Mouse (Mus musculus) intestine, embryonic 16.5 days (tissue): ENCODE data around the gene Fgd6. TPM values are rescaled to one million over a fixed set of nuclear protein-coding genes. Genes with fewer than 3 reads are reported as not detected.

ENCODE experiments used
- ATAC-seq: fragments of 200-750 bp; cut with Nextera tagmentation; 2 replicates; pipeline ENCODE4 v1.8.0; 2017; ENCODE audit warnings: moderate TSS enrichment, moderate library complexity
- H3K27ac ChIP-seq: fragments of 300-500 bp; sonication (generic); 2 replicates; pipeline ENCODE4 v1.5.1; 2014; ENCODE audit warnings: mild to moderate bottlenecking, low read length
- H3K27me3 ChIP-seq: fragments of 300-500 bp; sonication (generic); replicated peaks from 2 replicates; pipeline ENCODE4 v1.6.1; 2014; ENCODE audit warnings: low read length, control low read depth, mixed read lengths; ENCODE audit not compliant: control insufficient read depth, insufficient read depth
- H3K36me3 ChIP-seq: fragments of 300-500 bp; sonication (generic); 2 replicates; pipeline ENCODE4 v1.6.1; 2014; ENCODE audit warnings: low read length, control low read depth; ENCODE audit not compliant: control insufficient read depth, insufficient read depth
- H3K4me1 ChIP-seq: fragments of 300-500 bp; sonication (generic); 2 replicates; pipeline ENCODE4 v1.6.1; 2014; ENCODE audit warnings: low read length, control low read depth, mixed read lengths; ENCODE audit not compliant: control insufficient read depth, insufficient read depth
- H3K4me2 ChIP-seq: fragments of 300-500 bp; sonication (generic); 2 replicates; pipeline ENCODE4 v1.6.1; 2014; ENCODE audit warnings: low read depth, low read length, control low read depth
- H3K4me3 ChIP-seq: fragments of 300-500 bp; sonication (generic); 2 replicates; pipeline ENCODE4 v1.5.1; 2014; ENCODE audit warnings: mild to moderate bottlenecking, low read length
- H3K9ac ChIP-seq: fragments of 300-500 bp; sonication (generic); 2 replicates; pipeline ENCODE4 v1.6.1; 2014; ENCODE audit warnings: low read depth, low read length
- H3K9me3 ChIP-seq: fragments of 300-500 bp; sonication (generic); 2 replicates; pipeline ENCODE4 v1.6.1; 2016; ENCODE audit warnings: low read length, control low read depth; ENCODE audit not compliant: control insufficient read depth
- WGBS: fragments of 180-500 bp; shearing (Covaris S2); extraction: QIAGEN DNeasy Blood & Tissue Kit; methylation state at CpG from one replicate; pipeline ENCODE4 v1.1.7; 2014; 5-methylcytosine and 5-hydroxymethylcytosine counted together
- polyA plus RNA-seq: library from polyadenylated mRNA; unstranded; fragments of >200 nt; fragmentation: Nextera tagmentation; extraction: Ambion mirVana; gene quantifications from 2 replicates; pipeline ENCODE4 v1.2.1, GENCODE M21; 2015

Fgd6 gene
- polyA plus RNA-seq, 1 experiment from 2014 or later, result 2.7 TPM

- Histone ChIP-seq H3K27me3 (no peaks in the 10 kb centered on the region), H3K9ac (no peak overlapping the region), H3K4me3 (no peak overlapping the region), H3K4me1 (peaks cover 10% of the 10 kb centered on the region), H3K36me3 (no peaks in the 10 kb centered on the region), H3K4me2 (no peak overlapping the region), H3K27ac (no peak overlapping the region), H3K9me3 (no peaks in the 10 kb centered on the region)
- 83% methylated on average over 6 of the region's 6 CpGs for WGBS
- no peak for ATAC-seq
Observed at GRCm38 (mm10) chr10:94056487-94056886, 20.7 kb downstream of the Fgd6 start.

GRCm38 (mm10) chr10:94059618-94060055 is 23.8 kb downstream of the Fgd6 start:
- ATAC-seq, result peak; percentile 86
- Histone ChIP-seq H3K36me3 (no peaks in the 10 kb centered on the region), H3K9ac (no peak overlapping the region), H3K4me3 (no peak overlapping the region), H3K4me1 (peaks cover 12% of the 10 kb centered on the region), H3K9me3 (no peaks in the 10 kb centered on the region), H3K4me2 (no peak overlapping the region), H3K27ac (no peak overlapping the region), H3K27me3 (no peaks in the 10 kb centered on the region)
- 81% methylated on average over 8 of the region's 8 CpGs for WGBS

- ATAC-seq, result peak; percentile 64
- H3K27ac ChIP-seq, result no peak overlapping the region
- no peak overlapping the region for H3K4me2 ChIP-seq
- H3K27me3 ChIP-seq, result no peaks in the 10 kb centered on the region
- H3K4me3 ChIP-seq, result no peak overlapping the region
- H3K4me1 ChIP-seq, result peaks cover 14% of the 10 kb centered on the region
- 41% methylated on average over 8 of the region's 8 CpGs for WGBS
- H3K36me3 ChIP-seq, result no peaks in the 10 kb centered on the region
- H3K9me3 ChIP-seq, result no peaks in the 10 kb centered on the region
- no peak overlapping the region for H3K9ac ChIP-seq
Observed at GRCm38 (mm10) chr10:94060190-94060589, 24.4 kb downstream of the Fgd6 start.

GRCm38 (mm10) chr10:94062357-94062756 is 26.6 kb downstream of the Fgd6 start:
- H3K27ac ChIP-seq, result no peak overlapping the region
- H3K27me3 ChIP-seq, result no peaks in the 10 kb centered on the region
- H3K9me3 ChIP-seq, result no peaks in the 10 kb centered on the region
- no peaks in the 10 kb centered on the region for H3K36me3 ChIP-seq
- ATAC-seq, result no peak
- 66% methylated on average over 5 of the region's 5 CpGs for WGBS
- H3K9ac ChIP-seq, result no peak overlapping the region
- H3K4me2 ChIP-seq, result no peak overlapping the region
- no peak overlapping the region for H3K4me3 ChIP-seq
- H3K4me1 ChIP-seq, result peaks cover 16% of the 10 kb centered on the region

DNA sequence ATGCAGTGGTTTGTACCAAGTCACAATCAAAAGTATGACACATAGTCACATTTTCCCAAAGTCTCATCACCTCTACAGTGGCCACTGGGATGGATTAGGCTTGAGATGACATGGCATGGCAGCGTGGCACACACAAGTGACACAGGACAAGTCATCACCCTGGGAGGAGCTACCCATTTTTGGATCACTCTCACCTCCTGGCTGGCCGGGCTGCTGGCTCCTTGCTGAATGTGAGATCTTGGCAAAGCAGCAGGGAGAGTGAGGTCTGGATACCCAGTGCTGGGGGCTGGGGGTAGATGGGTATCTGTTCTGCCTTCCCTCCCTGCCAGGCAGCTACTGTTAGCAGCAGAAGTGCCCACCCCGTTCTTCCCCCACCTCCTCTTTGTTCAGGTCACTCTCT is 31.1 kb downstream of the Fgd6 start:
- WGBS, result 81% methylated on average over 3 of the region's 3 CpGs
- Histone ChIP-seq H3K4me3 (no peak overlapping the region), H3K4me2 (no peak overlapping the region)

GRCm38 (mm10) chr10:94068701-94069100 is 32.9 kb downstream of the Fgd6 start:
- Histone ChIP-seq H3K4me2 (no peak overlapping the region), H3K27ac (no peak overlapping the region), H3K4me3 (no peak overlapping the region), H3K36me3 (no peaks in the 10 kb centered on the region), H3K27me3 (no peaks in the 10 kb centered on the region), H3K9me3 (no peaks in the 10 kb centered on the region), H3K9ac (no peak overlapping the region), H3K4me1 (peaks cover 20% of the 10 kb centered on the region)
- no peak; the same call in 1 of the 2 replicates for ATAC-seq
- WGBS, result 74% methylated on average over 5 of the region's 5 CpGs

More for the DNA sequence above, 31.1 kb downstream of the Fgd6 start:
- Histone ChIP-seq H3K4me1 (peaks cover 5% of the 10 kb centered on the region; the same call in 1 of the 2 replicates), H3K9me3 (no peaks in the 10 kb centered on the region), H3K36me3 (no peaks in the 10 kb centered on the region), H3K9ac (no peak overlapping the region), H3K27ac (no peak overlapping the region), H3K27me3 (no peaks in the 10 kb centered on the region)
- ATAC-seq, result no peak

GRCm38 (mm10) chr10:94071641-94072040 is 35.8 kb downstream of the Fgd6 start:
- H3K4me1 ChIP-seq, result peaks cover 14% of the 10 kb centered on the region
- H3K36me3 ChIP-seq, result no peaks in the 10 kb centered on the region
- WGBS, result 79% methylated on average over 7 of the region's 7 CpGs
- no peak overlapping the region for H3K4me2 ChIP-seq
- H3K9ac ChIP-seq, result no peak overlapping the region
- no peaks in the 10 kb centered on the region for H3K9me3 ChIP-seq
- H3K27ac ChIP-seq, result no peak overlapping the region
- no peak for ATAC-seq
- no peaks in the 10 kb centered on the region for H3K27me3 ChIP-seq
- H3K4me3 ChIP-seq, result no peak overlapping the region

- H3K27ac ChIP-seq, result 0 out of 2 replicates have a peak overlapping the region, but pooled peaks have one; percentile 8
- H3K27me3 ChIP-seq, result no peaks in the 10 kb centered on the region
- no peak overlapping the region for H3K4me2 ChIP-seq
- no peaks in the 10 kb centered on the region for H3K36me3 ChIP-seq
- 42% methylated on average over 10 of the region's 10 CpGs for WGBS
- peak; percentile 70 for ATAC-seq
- no peak overlapping the region for H3K4me3 ChIP-seq
- peaks cover 14% of the 10 kb centered on the region for H3K4me1 ChIP-seq
- H3K9me3 ChIP-seq, result no peaks in the 10 kb centered on the region
- H3K9ac ChIP-seq, result no peak overlapping the region
Observed at GRCm38 (mm10) chr10:94072261-94072915, 36.6 kb downstream of the Fgd6 start.

DNA sequence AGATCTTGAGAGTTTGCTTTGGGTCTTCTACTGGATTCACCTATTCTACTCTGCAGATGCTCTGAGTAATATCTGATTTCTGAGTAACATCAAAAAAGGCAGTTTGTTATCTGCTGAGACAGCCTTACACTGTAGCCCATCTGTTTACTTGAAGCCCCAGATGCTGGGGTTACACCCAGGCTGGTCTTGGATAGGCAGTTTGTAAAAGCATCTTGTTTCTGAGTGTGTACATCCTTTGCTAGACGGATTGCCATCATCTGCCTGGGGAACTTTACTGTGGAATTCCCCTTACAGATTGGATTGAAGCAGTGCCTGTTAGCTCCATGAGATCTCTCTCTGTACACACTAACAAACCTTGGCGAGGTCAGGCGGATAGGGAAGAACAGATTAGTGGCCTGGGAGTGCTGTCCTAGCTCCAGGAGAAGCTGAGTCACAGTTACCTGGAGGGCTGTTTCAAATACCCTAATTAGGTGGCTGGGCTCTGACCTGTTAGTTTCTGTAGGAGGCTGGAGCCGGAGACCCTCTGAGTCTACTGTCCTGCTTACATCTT is 37.2 kb downstream of the Fgd6 start:
- Histone ChIP-seq H3K27me3 (no peaks in the 10 kb centered on the region), H3K9me3 (no peaks in the 10 kb centered on the region), H3K4me1 (peaks cover 14% of the 10 kb centered on the region), H3K36me3 (no peaks in the 10 kb centered on the region), H3K27ac (0 out of 2 replicates have a peak overlapping the region, but pooled peaks have one; percentile 3), H3K9ac (no peak overlapping the region), H3K4me2 (no peak overlapping the region), H3K4me3 (no peak overlapping the region)
- WGBS, result 59% methylated on average over 4 of the region's 4 CpGs
- peak; percentile 41; the same call in 1 of the 2 replicates for ATAC-seq
